Mouse (Mus musculus): ENCODE results near the gene Mapk8ip2.
A peak's percentile ranks its signal among the peaks of the same experiment; 100 is the strongest.

The Mapk8ip2 gene

GRCm38 (mm10) chr15:89452906-89453864 is 528 bp upstream of the Mapk8ip2 start:
- DNase-seq (ENCODE audit: low spot score in 2 of 2) = peak in 1 of 2 experiments; percentile 43

GRCm38 (mm10) chr15:89454857-89455256 is 1.1 kb downstream of the Mapk8ip2 start:
- DNase-seq (ENCODE audit: low spot score in 2 of 2) = no peak

- no peak for DNase-seq (ENCODE audit: low spot score in 2 of 2)
Measured at GRCm38 (mm10) chr15:89455642-89456041, 1.9 kb downstream of the Mapk8ip2 start.

- DNase-seq (ENCODE audit: low spot score in 2 of 2) = no peak
Measured at GRCm38 (mm10) chr15:89458942-89459341, 5.2 kb downstream of the Mapk8ip2 start.

- no peak for DNase-seq (ENCODE audit: low spot score in 2 of 2)
Measured at GRCm38 (mm10) chr15:89459821-89460220, 6.1 kb downstream of the Mapk8ip2 start.

GRCm38 (mm10) chr15:89460298-89460697 is 6.6 kb downstream of the Mapk8ip2 start:
- DNase-seq (ENCODE audit: low spot score in 2 of 2) = no peak

GRCm38 (mm10) chr15:89461321-89461720 is 7.6 kb downstream of the Mapk8ip2 start:
- no peak for DNase-seq (ENCODE audit: low spot score in 2 of 2)

GRCm38 (mm10) chr15:89462176-89462575 is 8.5 kb downstream of the Mapk8ip2 start:
- DNase-seq (ENCODE audit: low spot score in 2 of 2) = no peak

GRCm38 (mm10) chr15:89463334-89464235 is 9.9 kb downstream of the Mapk8ip2 start:
- no peak for DNase-seq (ENCODE audit: low spot score in 2 of 2)

- no peak for DNase-seq (ENCODE audit: low spot score in 2 of 2)
Measured at GRCm38 (mm10) chr15:89465052-89465451, 11.3 kb downstream of the Mapk8ip2 start.

- no peak for DNase-seq (ENCODE audit: low spot score in 2 of 2)
Measured at GRCm38 (mm10) chr15:89468577-89468976, 14.9 kb downstream of the Mapk8ip2 start.

- DNase-seq (ENCODE audit: low spot score in 2 of 2) = no peak
Measured at GRCm38 (mm10) chr15:89471476-89471875, 17.8 kb downstream of the Mapk8ip2 start.

GRCm38 (mm10) chr15:89473370-89473769 is 19.7 kb downstream of the Mapk8ip2 start:
- no peak for DNase-seq (ENCODE audit: low spot score in 2 of 2)

GRCm38 (mm10) chr15:89473921-89474320 is 20.2 kb downstream of the Mapk8ip2 start:
- no peak for DNase-seq (ENCODE audit: low spot score in 2 of 2)

- DNase-seq (ENCODE audit: low spot score in 2 of 2) = no peak
Measured at GRCm38 (mm10) chr15:89474596-89475292, 21.0 kb downstream of the Mapk8ip2 start.

- DNase-seq (ENCODE audit: low spot score in 2 of 2) = no peak
Measured at GRCm38 (mm10) chr15:89475293-89475600, 21.5 kb downstream of the Mapk8ip2 start.

GRCm38 (mm10) chr15:89475611-89476474 is 22.1 kb downstream of the Mapk8ip2 start:
- peak; percentile 83 to 87 for DNase-seq (ENCODE audit: low spot score in 2 of 2)

- no peak for DNase-seq (ENCODE audit: low spot score in 2 of 2)
Measured at GRCm38 (mm10) chr15:89476475-89476815, 22.7 kb downstream of the Mapk8ip2 start.

GRCm38 (mm10) chr15:89477091-89477491 is 23.4 kb downstream of the Mapk8ip2 start, which contains the start of gene Arsa:
Gene Arsa (minus strand): TSS chr15:89477425.
- DNase-seq (ENCODE audit: low spot score in 2 of 2) = no peak

- no peak for DNase-seq (ENCODE audit: low spot score in 2 of 2)
Measured at GRCm38 (mm10) chr15:89477806-89478205, 24.1 kb downstream of the Mapk8ip2 start.

- DNase-seq (ENCODE audit: low spot score in 2 of 2) = no peak
Measured at GRCm38 (mm10) chr15:89478622-89479021, 24.9 kb downstream of the Mapk8ip2 start.
